Mouse (Mus musculus) ES-Bruce4 (cell line): ENCODE measurements around the gene Auts2.

ENCODE experiments used
- CTCF ChIP-seq: IDR thresholded peaks from one replicate; pipeline ENCODE4 v1.8.1; 2011; ENCODE audit warnings: low read depth, low read length
- EP300 ChIP-seq: IDR thresholded peaks from 2 replicates; pipeline ENCODE4 v1.6.1; 2011; ENCODE audit warnings: low read depth, low read length; ENCODE audit not compliant: insufficient read depth
- POLR2A ChIP-seq: IDR thresholded peaks from one replicate; pipeline ENCODE4 v1.8.1; 2011; ENCODE audit warnings: low read length; ENCODE audit not compliant: insufficient read depth

DNA sequence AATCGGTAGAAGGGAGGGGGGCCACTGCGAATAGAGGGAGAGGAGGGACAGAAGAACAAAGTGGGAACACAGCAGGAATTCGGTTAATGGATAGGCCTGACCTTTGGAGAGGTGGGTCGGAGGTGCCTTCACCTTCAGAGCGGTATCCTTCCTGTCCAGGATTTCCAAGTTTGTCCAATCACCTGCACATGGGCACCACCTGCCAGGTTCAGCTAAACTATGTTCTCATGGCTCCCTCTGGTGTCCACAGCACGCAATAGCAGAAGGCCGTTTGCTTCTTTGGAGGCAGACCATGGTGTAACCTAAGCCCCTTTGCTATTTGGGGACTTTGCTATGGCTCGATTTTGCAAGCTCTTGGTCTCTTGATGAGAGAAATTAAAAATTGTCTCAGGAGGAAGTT lies 1113.0 kb downstream of the Auts2 start:
- TF ChIP-seq CTCF (peak; percentile 92), EP300 (no peak), POLR2A (no peak)
